Mouse (Mus musculus) granulocyte monocyte progenitor cell, adult 5-6 weeks (primary cell): ENCODE measurements around the gene Mrgpre. TPM values are rescaled to one million over a fixed set of nuclear protein-coding genes. Genes with fewer than 3 reads are reported as not detected.

ENCODE experiments used
- ATAC-seq: replicated peaks from 2 replicates; pipeline ENCODE4 v1.8.0; 2016; ENCODE audit warnings: mild to moderate bottlenecking, moderate TSS enrichment, inconsistent platforms; ENCODE audit not compliant: poor library complexity, severe bottlenecking
- total RNA-seq, 2 experiments: library from RNA; stranded (forward) in 1 of 2; stranded (reverse) in 1 of 2; fragments of 200-712, 200-1000 nt in 1 of 2; fragments of >200 nt in 1 of 2; fragmentation: Nextera tagmentation in 1 of 2; gene quantifications; 2 replicates each; pipeline ENCODE4 v1.2.3; 2014 to 2017

The Mrgpre gene
- total RNA-seq, 2 experiments from 2014 or later: 0.41 to 2.9 TPM

- peak; percentile 93 for ATAC-seq
Observed at GRCm38 (mm10) chr7:143748041-143748868, 36.0 kb downstream of the Mrgpre start.

- ATAC-seq: no peak
Observed at GRCm38 (mm10) chr7:143740653-143741052, 43.6 kb downstream of the Mrgpre start.

GRCm38 (mm10) chr7:143739511-143740461, 44.5 kb downstream of the Mrgpre start:
- ATAC-seq: peak; percentile 81

GRCm38 (mm10) chr7:143738601-143739006, 45.7 kb downstream of the Mrgpre start:
- no peak for ATAC-seq

GRCm38 (mm10) chr7:143738194-143738593, 46.1 kb downstream of the Mrgpre start:
- ATAC-seq: no peak

GRCm38 (mm10) chr7:143733746-143734145, 50.6 kb downstream of the Mrgpre start:
- no peak for ATAC-seq

- no peak for ATAC-seq
Observed at GRCm38 (mm10) chr7:143729886-143730285, 54.4 kb downstream of the Mrgpre start.

Other genes starting within 250 kb of the Mrgpre start
- gene Nap1l4, start 235.4 kb downstream of the Mrgpre start, total RNA-seq (2014; fragmentation: Nextera tagmentation): 85.5 and 133 TPM in 2 replicates
- 126 and 136 TPM in 2 replicates for gene Nap1l4, start 235.4 kb downstream of the Mrgpre start, total RNA-seq (2017)
- 34.0 and 35.5 TPM in 2 replicates for gene Cars, start 184.4 kb downstream of the Mrgpre start, total RNA-seq (2014; fragmentation: Nextera tagmentation)
- 51.9 and 58.2 TPM in 2 replicates for gene Cars, start 184.4 kb downstream of the Mrgpre start, total RNA-seq (2017)
- gene Tnfrsf26, start 155.8 kb downstream of the Mrgpre start, total RNA-seq (2014; fragmentation: Nextera tagmentation): 8.3 and 13.3 TPM in 2 replicates
- 20.4 and 22.5 TPM in 2 replicates for gene Tnfrsf26, start 155.8 kb downstream of the Mrgpre start, total RNA-seq (2017)
- gene Tnfrsf22, start 134.8 kb downstream of the Mrgpre start, total RNA-seq (2014; fragmentation: Nextera tagmentation): 6.1 and 9.0 TPM in 2 replicates
- gene Tnfrsf22, start 134.8 kb downstream of the Mrgpre start, total RNA-seq (2017): 4.2 and 5.2 TPM in 2 replicates
- 1.2 and 2.8 TPM in 2 replicates for gene Tnfrsf23, start 98.6 kb downstream of the Mrgpre start, total RNA-seq (2014; fragmentation: Nextera tagmentation)
- 0.72 and 1.7 TPM in 2 replicates for gene Tnfrsf23, start 98.6 kb downstream of the Mrgpre start, total RNA-seq (2017)
- 3.9 and 5.2 TPM in 2 replicates for gene Osbpl5, start 27.5 kb downstream of the Mrgpre start, total RNA-seq (2014; fragmentation: Nextera tagmentation)
- 7.5 and 16.6 TPM in 2 replicates for gene Osbpl5, start 27.5 kb downstream of the Mrgpre start, total RNA-seq (2017)
- not detected in 2 replicates for gene Mrgprg, start 17.5 kb downstream of the Mrgpre start, total RNA-seq (2014; fragmentation: Nextera tagmentation)
- not detected in 2 replicates for gene Mrgprg, start 17.5 kb downstream of the Mrgpre start, total RNA-seq (2017)
- gene Nadsyn1, start 38.3 kb upstream of the Mrgpre start, total RNA-seq (2014; fragmentation: Nextera tagmentation): 5.1 and 10.5 TPM in 2 replicates
- gene Nadsyn1, start 38.3 kb upstream of the Mrgpre start, total RNA-seq (2017): 13.2 and 16.4 TPM in 2 replicates
- 16.8 and 34.7 TPM in 2 replicates for gene Dhcr7, start 38.6 kb upstream of the Mrgpre start, total RNA-seq (2014; fragmentation: Nextera tagmentation)
- 6.9 and 15.8 TPM in 2 replicates for gene Dhcr7, start 38.6 kb upstream of the Mrgpre start, total RNA-seq (2017)
- gene Gm498, start 82.3 kb upstream of the Mrgpre start, total RNA-seq (2014; fragmentation: Nextera tagmentation): not detected in 2 replicates
- gene Gm498, start 82.3 kb upstream of the Mrgpre start, total RNA-seq (2017): not detected in 2 replicates
- gene Shank2, start 217.4 kb upstream of the Mrgpre start, total RNA-seq (2014; fragmentation: Nextera tagmentation): not detected in 2 replicates
- not detected in 2 replicates for gene Shank2, start 217.4 kb upstream of the Mrgpre start, total RNA-seq (2017)